Mouse (Mus musculus): Measurements from ENCODE around the gene Ctrc. TPM values are rescaled to one million over a fixed set of nuclear protein-coding genes. Genes with fewer than 3 reads are reported as not detected.
"Not testable (repeated sequence)": the region's sequence is repeated elsewhere in the genome, so short reads cannot be mapped to it uniquely, and the experiment has no call there.

Ctrc gene
- total RNA-seq, 2 experiments from 2014 or later, result not detected

DNA sequence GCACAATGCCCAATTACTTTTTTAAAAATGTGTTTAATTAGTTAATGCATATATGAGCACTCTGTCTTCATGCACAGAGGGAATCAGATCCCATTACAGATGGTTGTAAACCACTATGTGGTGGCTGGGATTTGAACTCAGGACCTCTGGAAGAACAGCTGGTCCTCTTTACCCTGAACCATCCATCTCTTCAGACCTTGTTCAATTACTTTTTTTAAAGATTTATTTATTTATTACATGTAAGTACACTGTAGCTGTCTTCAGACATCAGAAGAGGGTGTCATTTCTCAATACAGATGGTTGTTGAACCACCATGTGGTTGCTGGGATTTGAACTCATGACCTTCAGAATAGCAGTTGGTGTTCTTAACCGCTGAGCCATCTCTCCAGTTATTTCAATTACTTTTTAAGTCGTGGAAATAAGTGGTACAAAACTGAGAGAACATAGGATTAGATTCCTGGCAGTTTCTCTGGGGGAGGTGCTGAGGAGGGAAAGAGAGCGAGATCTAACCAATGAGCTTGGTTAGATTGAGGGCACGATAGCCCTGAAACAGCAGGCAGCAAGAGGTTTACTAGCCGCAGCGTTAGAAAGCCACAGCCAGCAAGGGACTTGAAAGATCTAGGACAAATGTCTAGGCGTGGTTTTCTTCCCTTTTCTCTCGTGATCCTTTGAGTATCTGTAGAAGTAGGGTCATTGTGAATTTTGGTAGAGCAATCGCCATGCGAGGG is 53.4 kb downstream of the Ctrc start:
- peak; percentile 23 for ATAC-seq (replicated peaks; ENCODE audit: low FRiP score, poor library complexity, severe bottlenecking)

DNA sequence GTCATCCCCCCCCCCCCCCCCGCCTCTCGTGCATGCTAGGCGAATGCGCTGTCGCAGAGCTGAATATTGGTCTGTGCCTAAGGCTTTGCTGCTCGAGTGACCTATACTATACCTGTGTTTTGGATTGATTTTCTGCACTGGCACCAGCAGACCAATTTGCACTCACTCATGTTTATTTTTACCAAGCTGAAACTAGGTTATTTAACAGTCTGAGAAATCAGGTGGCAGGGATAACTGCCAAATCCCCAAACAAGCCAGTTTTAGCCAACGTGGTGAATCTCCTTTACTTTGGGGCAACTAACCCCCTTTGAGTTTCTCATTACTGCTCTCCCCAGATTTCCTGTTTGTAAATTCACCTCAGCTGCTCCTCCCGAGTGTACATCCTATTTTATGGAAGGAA is 54.2 kb downstream of the Ctrc start:
- no peak for ATAC-seq (replicated peaks; ENCODE audit: low FRiP score, poor library complexity, severe bottlenecking)

GRCm38 (mm10) chr4:141791486-141791885 is 54.7 kb downstream of the Ctrc start:
- ATAC-seq (replicated peaks; ENCODE audit: low FRiP score, poor library complexity, severe bottlenecking), result no peak

DNA sequence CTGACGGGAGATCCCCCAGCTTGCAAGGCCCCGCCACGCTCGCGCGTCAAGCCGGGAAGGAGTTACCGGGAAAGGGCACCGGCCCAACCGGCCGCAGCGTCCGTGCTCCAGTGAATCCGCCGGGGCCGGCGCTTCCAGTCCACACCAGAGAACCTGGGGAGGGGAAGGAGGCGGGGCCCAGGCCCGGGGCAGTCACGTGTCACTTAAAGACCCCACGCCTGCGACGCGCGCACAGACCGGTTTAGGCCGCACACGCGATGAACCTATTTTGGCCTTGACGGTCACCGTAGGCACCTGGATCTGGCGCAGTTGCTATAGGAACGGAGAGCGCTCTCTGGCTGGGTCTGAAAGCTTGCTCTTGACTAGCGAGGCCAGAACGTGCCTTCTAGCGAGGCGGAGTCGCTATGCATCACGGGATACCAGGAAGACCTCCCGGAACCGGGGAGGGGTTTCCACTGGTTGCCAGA is 55.6 kb downstream of the Ctrc start, which contains the start of gene Dnajc16:
Dnajc16 (minus strand) TSS at position 408 of the 467 bp plus-strand sequence.
- peak; percentile 75 for ATAC-seq (replicated peaks; ENCODE audit: low FRiP score, poor library complexity, severe bottlenecking)

DNA sequence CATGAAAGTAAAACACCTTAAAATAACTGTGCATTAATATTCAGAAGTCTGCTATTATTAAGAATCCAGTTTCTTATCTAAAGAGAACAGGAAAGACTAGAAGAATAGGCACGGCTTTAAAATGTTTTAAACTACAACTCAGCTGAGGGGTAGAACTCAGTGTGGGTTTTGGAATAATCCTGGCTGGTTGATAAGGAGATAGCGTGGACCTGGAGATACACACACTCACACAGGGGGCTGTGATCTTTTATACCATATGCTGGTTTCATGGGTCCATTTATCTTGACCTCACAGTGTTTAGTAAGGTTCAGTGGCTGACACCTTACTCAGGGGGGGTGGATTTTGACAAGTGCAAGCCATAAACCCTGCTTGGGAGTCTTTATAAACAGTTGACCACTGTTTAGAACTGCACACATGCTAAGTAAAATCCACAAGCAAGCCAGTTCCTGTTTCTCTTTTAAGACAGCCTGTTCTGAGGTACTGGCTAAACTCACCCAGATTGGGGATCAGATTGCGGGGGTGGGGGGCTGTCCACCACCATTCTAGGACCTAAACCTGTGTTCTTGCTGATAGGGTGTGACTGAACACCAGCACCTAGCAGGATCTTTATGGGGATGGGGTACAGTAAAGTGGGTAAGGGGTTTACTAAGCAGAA is 56.5 kb downstream of the Ctrc start:
- ATAC-seq (replicated peaks; ENCODE audit: low FRiP score, poor library complexity, severe bottlenecking), result no peak

GRCm38 (mm10) chr4:141787462-141787861 is 58.7 kb downstream of the Ctrc start:
- ATAC-seq (replicated peaks; ENCODE audit: low FRiP score, poor library complexity, severe bottlenecking), result no peak

- no peak for ATAC-seq (replicated peaks; ENCODE audit: low FRiP score, poor library complexity, severe bottlenecking)
Measured at GRCm38 (mm10) chr4:141787046-141787445, 59.1 kb downstream of the Ctrc start.

DNA sequence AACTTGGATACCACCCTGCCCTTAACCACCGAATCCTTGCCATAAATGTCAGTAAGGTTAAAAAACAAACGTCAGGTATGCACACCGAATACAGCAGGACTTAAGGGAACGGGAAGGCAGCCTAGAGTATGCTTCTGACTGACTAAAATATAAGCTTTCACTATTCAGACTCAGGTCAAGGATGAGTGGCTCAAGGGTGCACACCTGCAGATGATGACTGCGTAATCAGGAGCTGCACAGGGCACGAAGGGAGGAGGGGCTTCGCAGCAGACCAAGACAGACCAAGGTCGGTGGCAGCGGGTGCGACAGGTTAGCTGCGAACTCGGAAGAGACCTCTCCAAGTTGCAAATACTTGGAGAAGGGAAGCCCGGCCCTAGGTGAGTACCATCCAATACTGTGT is 60.0 kb downstream of the Ctrc start:
- ATAC-seq (replicated peaks; ENCODE audit: low FRiP score, poor library complexity, severe bottlenecking), result no peak

GRCm38 (mm10) chr4:141784835-141785234 is 61.3 kb downstream of the Ctrc start:
- ATAC-seq (replicated peaks; ENCODE audit: low FRiP score, poor library complexity, severe bottlenecking), result no peak

- ATAC-seq (replicated peaks; ENCODE audit: low FRiP score, poor library complexity, severe bottlenecking), result no peak
Measured at GRCm38 (mm10) chr4:141781201-141781985, 64.8 kb downstream of the Ctrc start.

- no peak for ATAC-seq (replicated peaks; ENCODE audit: low FRiP score, poor library complexity, severe bottlenecking)
Measured at GRCm38 (mm10) chr4:141779828-141780227, 66.3 kb downstream of the Ctrc start.

GRCm38 (mm10) chr4:141773019-141773418 is 73.1 kb downstream of the Ctrc start:
- not testable (repeated sequence) for ATAC-seq (replicated peaks; ENCODE audit: low FRiP score, poor library complexity, severe bottlenecking)

GRCm38 (mm10) chr4:141771823-141772222 is 74.3 kb downstream of the Ctrc start:
- no peak for ATAC-seq (replicated peaks; ENCODE audit: low FRiP score, poor library complexity, severe bottlenecking)

DNA sequence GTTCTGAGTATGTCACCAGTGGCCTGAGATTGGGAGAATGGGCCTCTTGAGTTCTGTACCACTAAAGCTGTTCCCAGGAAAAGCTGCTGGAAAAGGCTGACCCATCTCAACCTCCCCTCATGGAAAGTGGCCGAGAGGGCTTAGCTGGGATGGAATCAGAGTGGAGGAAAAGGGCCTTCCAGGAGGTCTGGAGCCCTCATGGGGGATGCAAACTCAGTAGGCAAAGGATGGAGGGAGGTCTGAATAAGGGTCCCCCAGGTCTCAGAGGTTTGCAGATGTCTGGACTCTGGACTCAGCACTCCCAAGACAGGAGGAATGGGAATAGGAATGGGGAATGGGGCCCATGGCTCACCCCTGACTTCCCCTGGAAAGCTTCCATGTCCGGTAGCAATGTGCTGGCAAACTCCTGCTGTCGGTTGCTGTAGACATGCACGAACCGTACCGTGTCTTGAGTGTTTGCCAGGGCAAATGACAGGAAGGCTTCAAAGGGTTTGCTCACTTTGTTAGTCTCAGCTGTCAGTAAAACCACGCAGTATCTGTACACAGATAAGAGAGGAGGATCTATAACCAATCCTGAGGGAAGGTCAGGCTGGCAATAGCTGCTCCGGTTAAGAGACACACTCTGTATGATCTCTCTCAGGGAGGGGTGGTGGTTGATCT is 76.5 kb downstream of the Ctrc start:
- ATAC-seq (replicated peaks; ENCODE audit: low FRiP score, poor library complexity, severe bottlenecking), result no peak

GRCm38 (mm10) chr4:141767353-141768036 is 78.7 kb downstream of the Ctrc start:
- peak; percentile 90 for ATAC-seq (replicated peaks; ENCODE audit: low FRiP score, poor library complexity, severe bottlenecking)

DNA sequence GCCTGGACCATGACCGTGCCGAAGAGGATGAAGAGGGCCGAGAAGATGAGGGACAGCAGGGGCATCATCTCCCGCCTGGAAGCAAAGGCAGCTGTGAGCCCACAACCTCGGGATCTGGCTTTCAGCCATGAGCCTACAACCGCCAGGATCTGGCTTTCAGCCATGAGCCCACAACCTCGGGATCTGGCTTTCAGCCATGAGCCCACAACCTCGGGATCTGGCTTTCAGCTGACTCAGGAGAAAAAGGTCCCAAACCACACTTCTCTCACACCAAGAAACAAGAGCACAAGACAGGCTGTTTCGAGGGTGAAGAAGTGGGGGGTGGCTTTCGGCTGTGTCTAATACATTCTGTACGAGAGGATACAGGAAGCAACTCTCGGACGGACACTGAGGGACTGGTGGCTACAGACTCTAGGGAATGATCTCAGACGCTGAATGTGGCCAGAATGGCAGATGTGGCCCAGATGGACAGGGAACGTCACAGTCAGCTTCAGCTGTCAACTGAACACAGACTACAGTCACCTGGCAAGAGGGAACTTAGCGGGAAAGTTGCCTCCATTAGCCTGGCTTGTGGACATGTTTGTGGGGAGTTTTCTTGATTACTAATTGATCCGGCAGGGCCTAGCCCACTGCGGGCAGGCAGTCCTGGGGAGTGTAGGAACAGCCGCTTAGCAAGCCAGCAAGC is 79.3 kb downstream of the Ctrc start:
- ATAC-seq (replicated peaks; ENCODE audit: low FRiP score, poor library complexity, severe bottlenecking), result peak; percentile 36

DNA sequence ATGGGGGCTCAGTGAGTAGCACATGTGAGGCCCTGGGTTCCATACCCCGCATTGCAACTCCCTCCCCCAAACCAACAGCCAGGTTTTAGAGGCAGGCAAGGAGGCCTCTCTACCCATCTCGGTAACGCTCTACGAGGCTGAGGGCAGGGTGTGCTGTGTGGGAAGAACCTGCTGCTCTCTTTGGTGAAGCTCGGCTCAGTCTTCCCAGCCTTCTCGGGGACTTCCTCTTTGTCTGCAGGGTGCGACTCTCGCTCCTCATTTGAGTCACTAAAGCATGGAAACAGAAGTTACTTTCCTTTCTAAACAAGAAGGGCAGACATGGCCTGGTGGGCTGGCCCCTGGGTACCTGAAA is 79.9 kb downstream of the Ctrc start:
- ATAC-seq (replicated peaks; ENCODE audit: low FRiP score, poor library complexity, severe bottlenecking), result no peak

DNA sequence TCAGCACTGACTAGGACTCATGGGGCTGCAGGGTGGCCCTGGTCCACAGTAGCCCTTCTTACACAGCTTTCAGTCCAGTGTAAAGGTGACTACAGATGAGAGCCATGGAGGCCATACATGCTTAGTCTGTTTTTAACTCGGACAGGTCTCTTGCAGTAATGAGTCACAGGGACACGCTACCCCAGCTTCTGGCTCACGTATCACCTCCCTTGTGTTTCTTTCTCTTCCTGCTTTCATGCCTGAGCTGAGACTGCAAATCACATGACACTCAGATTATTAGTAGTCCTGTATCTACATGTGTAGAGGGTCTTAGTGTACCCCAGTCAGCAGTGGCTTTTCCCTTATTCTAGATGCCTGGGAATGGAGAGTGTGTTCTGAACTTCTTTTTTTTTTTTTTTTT is 81.2 kb downstream of the Ctrc start:
- no peak for ATAC-seq (replicated peaks; ENCODE audit: low FRiP score, poor library complexity, severe bottlenecking)
